Mouse (Mus musculus): ENCODE data around the gene R3hdm4.

DNA sequence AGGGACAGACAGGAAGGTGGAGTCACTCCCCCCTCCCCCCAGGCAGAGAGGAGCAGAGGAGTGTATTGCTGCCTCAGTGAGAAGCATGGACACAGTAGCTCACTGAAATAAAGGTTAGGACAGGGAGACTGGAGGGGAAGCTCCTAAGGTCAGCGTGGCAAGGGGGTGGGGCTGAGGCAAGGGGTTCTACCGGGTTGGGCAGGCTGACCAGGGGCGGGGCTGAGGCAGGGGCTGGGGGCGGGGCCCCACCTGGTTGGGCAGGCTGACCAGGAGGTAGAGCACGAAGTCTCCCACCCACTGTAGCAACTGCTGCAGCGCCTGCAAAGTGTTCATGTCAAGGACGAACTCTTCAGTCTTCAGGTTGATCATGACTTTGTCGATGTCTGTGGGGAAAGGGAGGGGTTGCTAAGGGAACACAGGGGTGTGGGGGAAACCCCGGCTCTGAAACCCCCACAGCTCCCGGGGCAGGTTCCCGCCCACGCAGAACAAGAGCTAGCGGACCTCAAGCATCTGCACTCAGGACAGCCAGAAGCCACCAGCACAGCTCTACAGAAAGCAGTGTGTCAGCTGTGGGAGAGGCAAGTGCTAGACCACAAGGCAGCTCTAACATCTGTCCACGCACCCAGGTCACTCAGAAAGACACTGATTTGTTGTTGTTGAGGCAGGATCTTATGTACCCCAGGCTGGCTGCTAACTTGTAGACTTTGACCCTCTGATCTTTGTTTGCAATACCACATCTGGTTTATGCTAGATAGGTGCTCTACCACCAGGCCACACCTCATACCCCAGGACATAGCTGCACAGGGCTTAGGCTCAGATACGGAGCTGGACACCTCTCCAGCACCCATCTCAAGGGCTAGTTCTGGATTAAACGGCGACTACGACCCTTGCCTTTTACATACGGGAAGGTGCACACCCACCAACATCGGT, 23.4 kb downstream of the R3hdm4 start:
- TF ChIP-seq CTCF (IDR thresholded peaks at IDR 0.05; ENCODE audit: borderline replicate concordance, extremely low read depth, insufficient read depth, insufficient read length) = no peak
- TF ChIP-seq POLR2A (IDR thresholded peaks at IDR 0.05; ENCODE audit: borderline replicate concordance, extremely low read depth, insufficient read depth, insufficient read length, poor library complexity, severe bottlenecking) = no peak
